Mouse (Mus musculus): ENCODE data around the gene Dnase2a. TPM values are rescaled to one million over a fixed set of nuclear protein-coding genes. Genes with fewer than 3 reads are reported as not detected.

The Dnase2a gene
- polyA plus RNA-seq, 1 experiment from 2014 or later, result 9.2 TPM

GRCm38 (mm10) chr8:84945633-84946527, 37.5 kb downstream of the Dnase2a start:
- H3K9me3 ChIP-seq, result no peaks in the 10 kb centered on the region
- H3K27ac ChIP-seq, result peak overlapping the region; percentile 48; the same call in 1 of the 2 replicates
- H3K27me3 ChIP-seq (ENCODE audit: poor library complexity, severe bottlenecking), result peaks cover 81% of the 10 kb centered on the region
- peaks cover 39% of the 10 kb centered on the region for H3K4me1 ChIP-seq
- peak; percentile 63 for DNase-seq (ENCODE audit: extremely low spot score, low spot score)
- under 1% methylated on average over 60 of the region's 67 CpGs for WGBS
- H3K4me3 ChIP-seq, result peak overlapping the region; percentile 75
- H3K36me3 ChIP-seq (replicated peaks), result no peaks in the 10 kb centered on the region

- Histone ChIP-seq H3K27ac (peak within 1 kb of the TSS; percentile 48; the same call in 1 of the 2 replicates), H3K36me3 (replicated peaks) (no peaks in the 10 kb centered on the region), H3K4me3 (peak within 1 kb of the TSS; percentile 75), H3K27me3 (ENCODE audit: poor library complexity, severe bottlenecking) (peaks cover 83% of the 10 kb centered on the region), H3K9me3 (no peaks in the 10 kb centered on the region), H3K4me1 (peaks cover 39% of the 10 kb centered on the region)
- peak; percentile 45 for DNase-seq (ENCODE audit: extremely low spot score, low spot score)
- WGBS, result 10% methylated on average over 17 of the region's 17 CpGs
Measured at GRCm38 (mm10) chr8:84946528-84947240, 38.3 kb downstream of the Dnase2a start, which contains the start of gene Rtbdn. Gene Rtbdn, plus strand, starts transcription at chr8:84946991.

- no peaks in the 10 kb centered on the region for H3K36me3 ChIP-seq (replicated peaks)
- WGBS, result 14% methylated on average over 9 of the region's 9 CpGs
- no peaks in the 10 kb centered on the region for H3K9me3 ChIP-seq
- DNase-seq (ENCODE audit: extremely low spot score, low spot score), result no peak
- peaks cover 39% of the 10 kb centered on the region for H3K4me1 ChIP-seq
- no peak overlapping the region for H3K4me3 ChIP-seq
- H3K27me3 ChIP-seq (ENCODE audit: poor library complexity, severe bottlenecking), result peaks cover 88% of the 10 kb centered on the region
- H3K27ac ChIP-seq, result no peak overlapping the region
Measured at GRCm38 (mm10) chr8:84947241-84947545, 38.8 kb downstream of the Dnase2a start.

GRCm38 (mm10) chr8:84949753-84950152, 41.4 kb downstream of the Dnase2a start:
- peaks cover 84% of the 10 kb centered on the region for H3K27me3 ChIP-seq (ENCODE audit: poor library complexity, severe bottlenecking)
- no peak overlapping the region for H3K4me3 ChIP-seq
- H3K36me3 ChIP-seq (replicated peaks), result no peaks in the 10 kb centered on the region
- H3K9me3 ChIP-seq, result no peaks in the 10 kb centered on the region
- H3K27ac ChIP-seq, result no peak overlapping the region
- 19% methylated on average over 12 of the region's 12 CpGs for WGBS
- H3K4me1 ChIP-seq, result peaks cover 39% of the 10 kb centered on the region
- DNase-seq (ENCODE audit: extremely low spot score, low spot score), result no peak

GRCm38 (mm10) chr8:84952612-84953255, 44.4 kb downstream of the Dnase2a start:
- Histone ChIP-seq H3K4me1 (peaks cover 16% of the 10 kb centered on the region), H3K27ac (no peak overlapping the region), H3K9me3 (no peaks in the 10 kb centered on the region), H3K27me3 (ENCODE audit: poor library complexity, severe bottlenecking) (peaks cover 54% of the 10 kb centered on the region), H3K36me3 (replicated peaks) (peaks cover 24% of the 10 kb centered on the region), H3K4me3 (peak overlapping the region; percentile 14; the same call in 1 of the 2 replicates)
- no peak for DNase-seq (ENCODE audit: extremely low spot score, low spot score)
- 10% methylated on average over 18 of the region's 18 CpGs for WGBS

- peaks cover 10% of the 10 kb centered on the region for H3K4me1 ChIP-seq
- no peak overlapping the region for H3K4me3 ChIP-seq
- H3K9me3 ChIP-seq, result no peaks in the 10 kb centered on the region
- no peak overlapping the region for H3K27ac ChIP-seq
- peak; percentile 77 for DNase-seq (ENCODE audit: extremely low spot score, low spot score)
- peaks cover 18% of the 10 kb centered on the region for H3K27me3 ChIP-seq (ENCODE audit: poor library complexity, severe bottlenecking)
- peaks cover 63% of the 10 kb centered on the region for H3K36me3 ChIP-seq (replicated peaks)
- 54% methylated on average over 2 of the region's 2 CpGs for WGBS
Measured at GRCm38 (mm10) chr8:84956768-84957167, 48.4 kb downstream of the Dnase2a start.

- WGBS, result 91% methylated on average over 7 of the region's 7 CpGs
- peaks cover 87% of the 10 kb centered on the region for H3K36me3 ChIP-seq (replicated peaks)
- H3K27ac ChIP-seq, result no peak overlapping the region
- H3K9me3 ChIP-seq, result no peaks in the 10 kb centered on the region
- DNase-seq (ENCODE audit: extremely low spot score, low spot score), result no peak
- peaks cover 2% of the 10 kb centered on the region for H3K4me1 ChIP-seq
- H3K27me3 ChIP-seq (ENCODE audit: poor library complexity, severe bottlenecking), result no peaks in the 10 kb centered on the region
- H3K4me3 ChIP-seq, result no peak overlapping the region
Measured at GRCm38 (mm10) chr8:84959811-84960210, 51.5 kb downstream of the Dnase2a start.

- peaks cover 40% of the 10 kb centered on the region for H3K4me1 ChIP-seq
- no peak overlapping the region for H3K27ac ChIP-seq
- DNase-seq (ENCODE audit: extremely low spot score, low spot score), result no peak
- no peak overlapping the region for H3K4me3 ChIP-seq
- H3K36me3 ChIP-seq (replicated peaks), result peaks cover 51% of the 10 kb centered on the region
- H3K9me3 ChIP-seq, result no peaks in the 10 kb centered on the region
- no peaks in the 10 kb centered on the region for H3K27me3 ChIP-seq (ENCODE audit: poor library complexity, severe bottlenecking)
- WGBS, result 87% methylated on average over 4 of the region's 4 CpGs
Measured at GRCm38 (mm10) chr8:84963952-84964351, 55.6 kb downstream of the Dnase2a start.

- under 1% methylated on average over 41 of the region's 41 CpGs for WGBS
- H3K36me3 ChIP-seq (replicated peaks), result peaks cover 40% of the 10 kb centered on the region
- H3K9me3 ChIP-seq, result no peaks in the 10 kb centered on the region
- peak; percentile 97 for DNase-seq (ENCODE audit: extremely low spot score, low spot score)
- H3K4me3 ChIP-seq, result peak overlapping the region; percentile 82
- H3K27me3 ChIP-seq (ENCODE audit: poor library complexity, severe bottlenecking), result no peaks in the 10 kb centered on the region
- H3K27ac ChIP-seq, result peak overlapping the region; percentile 86
- peaks cover 48% of the 10 kb centered on the region for H3K4me1 ChIP-seq
Measured at GRCm38 (mm10) chr8:84965731-84966291, 57.5 kb downstream of the Dnase2a start.

GRCm38 (mm10) chr8:84966603-84967002, 58.2 kb downstream of the Dnase2a start:
- Histone ChIP-seq H3K27me3 (ENCODE audit: poor library complexity, severe bottlenecking) (no peaks in the 10 kb centered on the region), H3K4me1 (peaks cover 56% of the 10 kb centered on the region), H3K4me3 (peak overlapping the region; percentile 82), H3K36me3 (replicated peaks) (peaks cover 40% of the 10 kb centered on the region), H3K9me3 (no peaks in the 10 kb centered on the region), H3K27ac (peak overlapping the region; percentile 86)
- DNase-seq (ENCODE audit: extremely low spot score, low spot score), result no peak
- WGBS, result 52% methylated on average over 3 of the region's 3 CpGs

GRCm38 (mm10) chr8:84967532-84968304, 59.4 kb downstream of the Dnase2a start:
- no peak for DNase-seq (ENCODE audit: extremely low spot score, low spot score)
- H3K36me3 ChIP-seq (replicated peaks), result peaks cover 40% of the 10 kb centered on the region
- no peak overlapping the region; the same call in 1 of the 2 replicates for H3K27ac ChIP-seq
- peaks cover 60% of the 10 kb centered on the region for H3K4me1 ChIP-seq
- no peaks in the 10 kb centered on the region for H3K9me3 ChIP-seq
- H3K27me3 ChIP-seq (ENCODE audit: poor library complexity, severe bottlenecking), result no peaks in the 10 kb centered on the region
- 88% methylated on average over 13 of the region's 13 CpGs for WGBS
- H3K4me3 ChIP-seq, result peak overlapping the region; percentile 87; the same call in 1 of the 2 replicates

- Histone ChIP-seq H3K4me3 (peak overlapping the region; percentile 87), H3K27me3 (ENCODE audit: poor library complexity, severe bottlenecking) (no peaks in the 10 kb centered on the region), H3K4me1 (peaks cover 60% of the 10 kb centered on the region), H3K27ac (peak overlapping the region; percentile 98), H3K36me3 (replicated peaks) (peaks cover 42% of the 10 kb centered on the region), H3K9me3 (no peaks in the 10 kb centered on the region)
- no peak for DNase-seq (ENCODE audit: extremely low spot score, low spot score)
- WGBS, result 38% methylated on average over 2 of the region's 2 CpGs
Measured at GRCm38 (mm10) chr8:84968650-84969049, 60.3 kb downstream of the Dnase2a start.
